Mouse (Mus musculus) stomach, embryonic 14.5 days (tissue): Measurements from ENCODE around the gene Lrrc74b. TPM values are rescaled to one million over a fixed set of nuclear protein-coding genes. Genes with fewer than 3 reads are reported as not detected.
"Not testable (repeated sequence)": the region's sequence is repeated elsewhere in the genome, so short reads cannot be mapped to it uniquely, and the experiment has no call there.

Experiments
- ATAC-seq: fragments of 200-750 bp; cut with Nextera tagmentation; 2 replicates; pipeline ENCODE4 v1.8.0; 2017; ENCODE audit warnings: low read depth, moderate TSS enrichment; ENCODE audit not compliant: insufficient number of reproducible peaks, insufficient read depth, low FRiP score
- H3K27ac ChIP-seq: fragments of 300-500 bp; sonication (generic); 2 replicates; pipeline ENCODE4 v1.5.1; 2014; ENCODE audit warnings: mild to moderate bottlenecking, low read length, moderate library complexity, mixed read lengths
- H3K27me3 ChIP-seq: fragments of 300-500 bp; sonication (generic); 2 replicates; pipeline ENCODE4 v1.6.1; 2014; ENCODE audit warnings: low read length, control low read depth, mixed read lengths; ENCODE audit not compliant: control insufficient read depth, insufficient read depth
- H3K36me3 ChIP-seq: fragments of 300-500 bp; sonication (generic); 2 replicates; pipeline ENCODE4 v1.6.1; 2014; ENCODE audit warnings: mild to moderate bottlenecking, control low read depth, low read length, moderate library complexity, mixed read lengths; ENCODE audit not compliant: control insufficient read depth, insufficient read depth
- H3K4me1 ChIP-seq: fragments of 300-500 bp; sonication (generic); 2 replicates; pipeline ENCODE4 v1.6.1; 2014; ENCODE audit warnings: low read length, control low read depth, mixed read lengths; ENCODE audit not compliant: control insufficient read depth, insufficient read depth
- H3K4me2 ChIP-seq: fragments of 300-500 bp; sonication (generic); replicated peaks from 2 replicates; pipeline ENCODE4 v1.6.1; 2014; ENCODE audit warnings: low read depth, low read length, control low read depth
- H3K4me3 ChIP-seq: fragments of 300-500 bp; sonication (generic); 2 replicates; pipeline ENCODE4 v1.5.1; 2014; ENCODE audit warnings: low read depth, low read length, control low read depth
- H3K9ac ChIP-seq: fragments of 300-500 bp; sonication (generic); replicated peaks from 2 replicates; pipeline ENCODE4 v1.6.1; 2014; ENCODE audit warnings: low read depth, mild to moderate bottlenecking, control low read depth, low read length, moderate library complexity, mixed read lengths
- H3K9me3 ChIP-seq: fragments of 300-500 bp; sonication (generic); 2 replicates; pipeline ENCODE4 v1.6.1; 2016; ENCODE audit warnings: low read depth, low read length, control low read depth; ENCODE audit not compliant: control insufficient read depth
- WGBS: fragments of 180-500 bp; shearing (Covaris S2); extraction: QIAGEN DNeasy Blood & Tissue Kit; methylation state at CpG from one replicate; pipeline ENCODE4 v1.1.7; 2014; 5-methylcytosine and 5-hydroxymethylcytosine counted together
- polyA plus RNA-seq: library from polyadenylated mRNA; unstranded; fragments of >200 nt; fragmentation: Nextera tagmentation; extraction: Ambion mirVana; gene quantifications from 2 replicates; pipeline ENCODE4 v1.2.1, GENCODE M21; 2014

The Lrrc74b gene
- polyA plus RNA-seq, 1 experiment from 2014 or later: 0.35 TPM

DNA sequence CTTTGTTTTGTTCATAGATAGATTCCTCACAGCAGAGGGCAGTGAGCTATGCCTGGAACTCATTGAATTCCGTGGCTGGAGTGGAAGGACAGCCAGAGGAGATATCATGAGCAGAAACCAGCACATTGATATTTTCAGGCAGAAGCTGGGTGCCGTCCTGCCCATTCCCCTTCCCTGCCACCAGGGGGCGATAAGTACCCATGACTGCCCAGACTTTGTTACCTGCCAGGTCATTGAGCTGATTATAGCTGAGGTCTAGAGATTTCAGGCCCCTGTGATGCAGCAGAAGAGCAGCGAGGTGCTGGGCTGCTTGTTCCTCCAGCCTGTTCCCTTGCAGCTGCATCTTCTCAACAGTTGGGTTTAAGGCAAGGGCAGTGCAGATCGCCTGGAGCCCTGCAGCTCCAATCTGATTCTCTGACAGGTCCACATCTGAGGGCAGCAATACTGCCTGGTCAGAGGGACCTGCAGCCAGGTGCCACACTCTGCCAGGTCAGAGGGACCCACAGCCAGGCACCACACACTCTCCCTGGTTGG lies 3.0 kb downstream of the Lrrc74b start:
- no peaks in the 10 kb centered on the region for H3K27me3 ChIP-seq
- under 1% methylated on average over 5 of the region's 5 CpGs for WGBS

DNA sequence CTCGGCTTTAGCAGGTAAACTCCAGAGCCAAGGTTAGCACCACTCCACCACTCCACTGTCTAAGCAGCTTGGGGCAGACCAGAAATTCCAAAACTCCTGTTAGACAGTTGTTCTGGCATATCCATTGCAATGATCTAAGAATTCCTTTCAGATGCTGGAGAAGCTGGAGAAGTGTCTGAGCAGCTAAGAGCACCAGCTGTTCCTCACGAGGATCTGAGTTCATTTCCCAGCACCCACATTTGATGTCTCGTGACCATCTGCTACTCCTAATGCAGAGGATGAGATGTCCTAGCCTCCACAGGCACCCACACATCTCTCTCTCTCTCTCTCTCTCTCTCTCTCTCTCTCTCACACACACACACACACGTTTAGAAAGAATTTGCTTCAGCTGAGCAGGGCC lies 4.1 kb downstream of the Lrrc74b start:
- no peak for ATAC-seq

More for the DNA sequence above, 3.0 kb downstream of the Lrrc74b start:
- H3K27ac ChIP-seq: no peak overlapping the region
- no peaks in the 10 kb centered on the region for H3K9me3 ChIP-seq
- H3K4me2 ChIP-seq: peak overlapping the region; percentile 2; the same call in 1 of the 2 replicates
- no peaks in the 10 kb centered on the region for H3K36me3 ChIP-seq
- H3K4me3 ChIP-seq: no peak overlapping the region
- no peak overlapping the region for H3K9ac ChIP-seq
- H3K4me1 ChIP-seq: peaks cover 36% of the 10 kb centered on the region
- ATAC-seq: no peak

DNA sequence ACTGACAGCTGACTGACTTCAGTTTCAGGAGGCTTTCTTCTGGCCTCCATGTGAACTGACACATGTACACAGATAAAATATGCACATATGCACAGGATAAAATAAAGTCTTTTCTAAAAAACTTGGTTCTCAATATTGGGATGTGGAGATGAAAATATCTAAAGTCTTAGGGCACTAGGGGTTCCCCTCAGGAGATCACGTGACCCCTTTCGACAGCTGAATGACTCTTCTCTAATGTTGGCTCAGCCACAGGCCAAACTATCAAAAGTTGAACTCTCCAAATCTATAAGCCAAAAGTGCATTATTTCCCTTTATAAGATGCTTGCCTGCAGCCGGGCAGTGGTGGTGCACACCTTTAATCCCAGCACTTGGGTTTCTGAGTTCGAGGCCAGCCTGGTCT lies 4.9 kb downstream of the Lrrc74b start:
- WGBS: 74% methylated on average over 4 of the region's 4 CpGs
- Histone ChIP-seq H3K4me1 (peaks cover 24% of the 10 kb centered on the region), H3K36me3 (no peaks in the 10 kb centered on the region), H3K4me2 (no peak overlapping the region), H3K27ac (no peak overlapping the region), H3K9ac (no peak overlapping the region), H3K27me3 (no peaks in the 10 kb centered on the region), H3K4me3 (no peak overlapping the region), H3K9me3 (no peaks in the 10 kb centered on the region)
- no peak for ATAC-seq

More for the DNA sequence above, 4.1 kb downstream of the Lrrc74b start:
- 58% methylated on average over 4 of the region's 4 CpGs for WGBS
- Histone ChIP-seq H3K4me1 (peaks cover 31% of the 10 kb centered on the region), H3K9ac (no peak overlapping the region), H3K9me3 (no peaks in the 10 kb centered on the region), H3K4me2 (no peak overlapping the region), H3K27ac (no peak overlapping the region), H3K27me3 (no peaks in the 10 kb centered on the region), H3K4me3 (no peak overlapping the region), H3K36me3 (no peaks in the 10 kb centered on the region)

DNA sequence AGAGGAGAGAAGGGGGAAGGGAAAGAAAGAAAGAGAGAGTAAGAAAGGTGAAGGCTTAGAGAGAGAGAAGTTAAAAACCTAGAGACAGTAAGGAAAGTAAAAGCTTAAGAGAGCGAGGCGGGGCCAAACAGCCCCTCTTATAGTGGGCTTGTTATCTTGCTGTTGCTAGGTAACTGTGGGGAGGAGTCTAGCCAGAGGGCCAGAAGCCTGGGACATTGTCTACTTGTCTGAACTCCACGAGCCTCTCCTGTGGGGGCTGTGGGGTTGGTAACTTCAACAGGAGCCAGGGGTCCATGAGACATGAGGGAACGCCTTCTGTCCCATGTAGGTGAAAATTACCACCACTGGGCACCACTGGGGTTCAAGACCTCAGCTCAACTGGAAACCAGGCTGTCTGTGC lies 6.3 kb downstream of the Lrrc74b start:
- ATAC-seq, H3K36me3 ChIP-seq, H3K27me3 ChIP-seq, H3K4me3 ChIP-seq, H3K9me3 ChIP-seq, H3K9ac ChIP-seq: not testable (repeated sequence)
- peaks cover 15% of the 10 kb centered on the region for H3K4me1 ChIP-seq
- 15% methylated on average over 4 of the region's 4 CpGs for WGBS
- peak overlapping the region; percentile 66 for H3K27ac ChIP-seq
- H3K4me2 ChIP-seq: peak overlapping the region; percentile 32; the same call in 1 of the 2 replicates

DNA sequence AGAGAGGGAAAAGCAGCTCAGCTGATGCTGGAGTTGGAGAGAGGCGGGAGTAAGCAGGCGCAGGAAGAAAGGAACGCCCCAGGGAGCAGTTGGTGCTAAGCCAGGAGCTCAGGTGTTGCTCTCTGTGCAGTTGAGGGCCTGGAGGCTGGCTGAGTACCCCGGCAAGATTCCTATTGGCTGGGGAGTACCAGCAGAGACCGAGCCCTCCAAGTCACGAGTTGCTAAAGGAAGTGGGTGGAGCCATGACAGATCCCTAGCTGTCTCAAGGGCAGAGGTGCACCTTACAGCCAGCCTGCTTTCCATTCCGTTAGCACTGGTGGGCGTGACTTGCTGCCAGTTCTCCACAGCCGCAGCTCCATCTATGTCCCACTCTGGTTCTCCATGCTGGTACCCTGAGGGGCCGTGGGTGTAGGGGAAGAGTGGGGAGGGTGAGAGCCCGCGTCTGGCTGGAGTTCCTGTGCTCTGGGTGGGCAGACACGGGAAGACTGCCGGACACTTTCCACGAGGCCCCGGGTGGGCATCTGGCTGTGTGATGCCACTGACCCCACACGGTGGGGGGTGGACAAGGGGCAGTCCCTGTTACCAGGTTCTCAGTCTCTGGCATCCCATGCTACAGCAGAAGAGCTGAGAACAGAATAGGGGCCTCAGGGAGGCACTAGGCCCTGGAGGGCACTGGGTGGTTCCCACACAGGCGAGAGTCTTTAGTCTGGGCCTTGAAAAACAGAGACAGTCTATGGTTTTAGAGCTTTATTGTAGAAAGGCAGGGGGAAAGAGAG lies 6.9 kb downstream of the Lrrc74b start:
- no peaks in the 10 kb centered on the region for H3K9me3 ChIP-seq
- peaks cover 15% of the 10 kb centered on the region for H3K4me1 ChIP-seq
- H3K36me3 ChIP-seq: no peaks in the 10 kb centered on the region
- H3K27me3 ChIP-seq: no peaks in the 10 kb centered on the region
- WGBS: 9% methylated on average over 18 of the region's 18 CpGs
- H3K4me2 ChIP-seq: peak overlapping the region; percentile 32
- H3K9ac ChIP-seq: no peak overlapping the region
- H3K27ac ChIP-seq: peak overlapping the region; percentile 66
- peak; percentile 91 for ATAC-seq
- no peak overlapping the region; the same call in 1 of the 2 replicates for H3K4me3 ChIP-seq

DNA sequence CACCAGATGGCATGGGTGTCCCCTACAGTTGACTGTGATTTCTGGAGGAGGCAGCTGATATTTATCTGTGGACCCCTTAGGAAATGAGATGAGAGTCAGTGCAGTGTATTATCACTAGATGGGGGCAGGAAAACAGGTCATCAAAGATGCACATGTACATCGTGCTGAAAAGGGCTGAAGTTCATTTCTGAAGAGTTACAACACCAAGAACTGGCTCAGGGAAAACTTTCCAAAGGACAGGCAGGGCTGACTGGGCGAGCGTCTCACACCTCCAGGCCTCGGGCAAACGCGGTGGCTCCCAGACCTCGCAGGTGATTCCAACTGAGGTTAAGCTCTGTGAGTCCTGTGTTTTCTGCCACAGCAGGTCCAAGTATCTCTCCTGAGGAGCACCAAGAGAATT lies 8.2 kb downstream of the Lrrc74b start:
- peaks cover 10% of the 10 kb centered on the region for H3K4me1 ChIP-seq
- H3K27ac ChIP-seq: no peak overlapping the region
- no peaks in the 10 kb centered on the region for H3K36me3 ChIP-seq
- H3K9me3 ChIP-seq: no peaks in the 10 kb centered on the region
- no peak for ATAC-seq
- H3K9ac ChIP-seq: no peak overlapping the region
- H3K4me2 ChIP-seq: no peak overlapping the region
- no peak overlapping the region for H3K4me3 ChIP-seq
- WGBS: 68% methylated on average over 7 of the region's 7 CpGs
- no peaks in the 10 kb centered on the region for H3K27me3 ChIP-seq

DNA sequence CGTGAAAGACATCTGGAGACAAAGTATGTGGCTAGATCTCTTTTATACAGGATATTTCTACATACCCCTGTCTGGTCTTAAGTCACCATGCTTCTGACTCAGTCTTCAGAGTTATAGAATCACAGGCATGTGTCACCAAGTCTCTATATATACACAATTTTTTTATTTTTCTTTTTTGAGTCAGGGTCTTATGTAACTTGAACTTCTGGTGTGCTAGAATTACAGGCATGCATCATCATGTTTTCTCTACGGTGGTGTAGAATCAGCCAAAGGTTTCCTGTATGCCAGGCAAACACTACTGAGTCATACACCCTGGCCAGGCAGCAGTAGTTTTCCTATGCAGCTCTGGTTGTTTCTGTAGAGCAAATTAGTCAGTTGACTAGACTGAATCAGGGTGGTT lies 18.4 kb downstream of the Lrrc74b start:
- no peaks in the 10 kb centered on the region for H3K9me3 ChIP-seq
- no peak overlapping the region for H3K4me3 ChIP-seq
- H3K4me2 ChIP-seq: no peak overlapping the region
- H3K9ac ChIP-seq: no peak overlapping the region
- ATAC-seq: no peak
- H3K27me3 ChIP-seq: no peaks in the 10 kb centered on the region
- WGBS: 73% methylated on average over 2 of the region's 2 CpGs
- no peaks in the 10 kb centered on the region for H3K36me3 ChIP-seq
- H3K4me1 ChIP-seq: no peaks in the 10 kb centered on the region
- H3K27ac ChIP-seq: no peak overlapping the region

DNA sequence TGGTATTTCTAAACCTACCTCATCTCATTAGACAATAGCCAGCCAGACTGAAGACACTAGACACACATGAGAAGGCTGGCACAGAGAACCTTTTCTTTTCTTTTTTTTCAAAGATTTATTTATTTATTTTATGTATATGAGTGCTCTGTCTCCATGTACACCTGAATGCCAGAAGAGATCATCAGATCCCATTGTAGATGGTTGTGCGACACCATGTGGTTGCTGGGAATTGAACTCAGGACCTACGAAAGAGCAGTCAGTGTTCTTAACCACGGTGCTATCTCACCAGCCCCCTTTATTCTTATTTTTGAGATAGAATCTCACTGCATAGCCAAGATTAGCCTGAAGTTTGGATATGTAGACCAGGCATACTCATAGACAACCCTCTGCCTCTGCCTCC lies 24.5 kb downstream of the Lrrc74b start:
- ATAC-seq: no peak

More for the DNA sequence above, 24.5 kb downstream of the Lrrc74b start:
- no peak overlapping the region for H3K9ac ChIP-seq
- no peaks in the 10 kb centered on the region for H3K36me3 ChIP-seq
- H3K27me3 ChIP-seq: no peaks in the 10 kb centered on the region
- no peak overlapping the region for H3K27ac ChIP-seq
- no peak overlapping the region for H3K4me3 ChIP-seq
- WGBS: 89% methylated on average over 3 of the region's 3 CpGs
- no peak overlapping the region for H3K4me2 ChIP-seq
- H3K9me3 ChIP-seq: no peaks in the 10 kb centered on the region
- H3K4me1 ChIP-seq: peaks cover 4% of the 10 kb centered on the region
